Mouse (Mus musculus): ENCODE measurements at regions not wholly inside any gene's neighbourhood (a gene's known extent, or its start where the extent isn't known, plus 50 kb on each side); places are given as distances from the start of the nearest gene placed in this dataset.

DNA sequence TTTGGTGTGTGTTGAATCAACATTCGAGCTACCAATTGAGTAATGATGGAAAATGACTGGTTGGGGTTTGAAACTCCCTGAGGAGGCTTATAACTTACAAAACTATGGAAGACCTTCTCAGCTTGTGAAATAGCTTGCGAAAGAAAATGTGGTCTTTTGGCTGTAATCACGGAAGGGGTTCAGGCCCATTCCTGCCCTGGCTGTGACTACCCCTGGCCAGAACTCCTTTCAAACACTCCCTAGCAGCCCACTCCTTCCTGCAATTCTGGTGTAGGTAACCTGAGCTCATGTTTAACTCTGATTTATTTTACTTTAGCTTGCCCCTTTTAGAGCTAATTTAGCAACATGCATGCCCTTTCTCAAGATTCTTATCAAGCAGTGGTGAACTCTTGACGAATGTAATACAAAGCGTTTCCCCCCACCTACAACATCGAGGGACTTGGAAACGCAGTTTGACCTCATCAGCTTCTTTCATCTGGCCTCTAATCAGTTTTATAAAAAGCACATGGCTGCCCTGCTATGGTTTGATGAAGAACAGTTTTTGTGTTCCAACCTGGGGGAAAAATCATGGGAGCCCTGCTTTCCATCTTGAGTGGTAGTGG, 59.8 kb upstream of the Mki67 start:
- H3K79me2 ChIP-seq (ENCODE audit: control insufficient read depth, insufficient read depth, low read length, poor library complexity): no peaks in the 10 kb centered on the region
- H3K9me3 ChIP-seq (replicated peaks; ENCODE audit: insufficient read depth, low read length): no peaks in the 10 kb centered on the region
- TF ChIP-seq HCFC1 (IDR thresholded peaks at IDR 0.05; ENCODE audit: low read depth, low read length) (no peak), TBP (IDR thresholded peaks at IDR 0.05; ENCODE audit: low read depth, low read length) (no peak), MYC (IDR thresholded peaks at IDR 0.05; ENCODE audit: low read depth, low read length) (no peak), POLR2AphosphoS5 (IDR thresholded peaks at IDR 0.05; ENCODE audit: borderline replicate concordance, low read depth, low read length) (no peak)
- no peak for DNase-seq (ENCODE audit: low read depth, low spot score)
- no peaks in the 10 kb centered on the region for H3K4me1 ChIP-seq (ENCODE audit: control insufficient read depth in 1 of 2, insufficient read depth in 2 of 2, low read length in 2 of 2)
- H3K27me3 ChIP-seq (ENCODE audit: control insufficient read depth in 1 of 2, insufficient read depth in 2 of 2, low read length in 2 of 2): no peaks in the 10 kb centered on the region
- no peak overlapping the region for H3K27ac ChIP-seq (ENCODE audit: control insufficient read depth, low read depth, low read length)
- no peak overlapping the region for H3K4me3 ChIP-seq (ENCODE audit: control insufficient read depth in 1 of 2, insufficient read depth in 1 of 2, low read depth in 2 of 2, low read length in 2 of 2)
- no peaks in the 10 kb centered on the region for H3K36me3 ChIP-seq (ENCODE audit: control insufficient read depth in 1 of 2, insufficient read depth in 2 of 2, low read length in 2 of 2)
- H3K9ac ChIP-seq (ENCODE audit: control insufficient read depth, low read depth, low read length, poor library complexity, severe bottlenecking): no peak overlapping the region

DNA sequence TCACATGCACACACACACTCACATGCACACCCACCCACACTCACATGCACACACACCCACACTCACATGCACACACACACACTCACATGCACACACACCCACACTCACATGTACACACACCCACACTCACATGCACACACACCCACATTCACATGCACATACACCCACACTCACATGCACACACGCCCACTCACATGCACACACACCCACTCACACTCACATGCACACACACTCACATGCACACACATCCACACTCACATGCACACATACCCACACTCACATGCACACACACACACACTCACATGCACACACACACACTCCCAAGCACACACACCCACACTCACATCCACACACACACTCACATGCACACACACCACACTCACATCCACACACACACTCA, 74.0 kb upstream of the Mki67 start:
- H3K4me1 ChIP-seq (ENCODE audit: control insufficient read depth in 1 of 2, insufficient read depth in 2 of 2, low read length in 2 of 2): no peaks in the 10 kb centered on the region
- no peaks in the 10 kb centered on the region for H3K36me3 ChIP-seq (ENCODE audit: control insufficient read depth in 1 of 2, insufficient read depth in 2 of 2, low read length in 2 of 2)
- no peak for DNase-seq (ENCODE audit: low read depth, low spot score)
- no peak for TF ChIP-seq RAD21 (IDR thresholded peaks at IDR 0.05; ENCODE audit: low read depth, low read length)
- no peak for TF ChIP-seq NELFE (IDR thresholded peaks at IDR 0.05; ENCODE audit: low read depth, low read length)
- TF ChIP-seq GATA1 (IDR thresholded peaks at IDR 0.05; ENCODE audit: low read depth, low read length): no peak
- TF ChIP-seq UBTF (IDR thresholded peaks at IDR 0.05; ENCODE audit: borderline replicate concordance, insufficient read depth, low read depth, low read length): no peak
- no peak for TF ChIP-seq ELF1 (IDR thresholded peaks at IDR 0.05; ENCODE audit: low read depth, low read length)
- TF ChIP-seq RCOR1 (IDR thresholded peaks at IDR 0.05; ENCODE audit: low read depth, low read length): no peak
- no peak for TF ChIP-seq TAL1 (IDR thresholded peaks at IDR 0.05; ENCODE audit: low read length)
- no peak for TF ChIP-seq CHD1 (IDR thresholded peaks at IDR 0.05; ENCODE audit: low read depth, low read length)
- no peak for TF ChIP-seq KAT2A (conservative IDR thresholded peaks at IDR 0.05; ENCODE audit: low read depth, low read length)
- no peaks in the 10 kb centered on the region for H3K79me2 ChIP-seq (ENCODE audit: control insufficient read depth, insufficient read depth, low read length, poor library complexity)
- no peak overlapping the region for H3K9ac ChIP-seq (ENCODE audit: control insufficient read depth, low read depth, low read length, poor library complexity, severe bottlenecking)
- H3K9me3 ChIP-seq (replicated peaks; ENCODE audit: insufficient read depth, low read length): no peaks in the 10 kb centered on the region
- H3K27ac ChIP-seq (ENCODE audit: control insufficient read depth, low read depth, low read length): no peak overlapping the region
- H3K27me3 ChIP-seq (ENCODE audit: control insufficient read depth in 1 of 2, insufficient read depth in 2 of 2, low read length in 2 of 2): no peaks in the 10 kb centered on the region
- no peak overlapping the region for H3K4me3 ChIP-seq (ENCODE audit: control insufficient read depth in 1 of 2, insufficient read depth in 1 of 2, low read depth in 2 of 2, low read length in 2 of 2)

DNA sequence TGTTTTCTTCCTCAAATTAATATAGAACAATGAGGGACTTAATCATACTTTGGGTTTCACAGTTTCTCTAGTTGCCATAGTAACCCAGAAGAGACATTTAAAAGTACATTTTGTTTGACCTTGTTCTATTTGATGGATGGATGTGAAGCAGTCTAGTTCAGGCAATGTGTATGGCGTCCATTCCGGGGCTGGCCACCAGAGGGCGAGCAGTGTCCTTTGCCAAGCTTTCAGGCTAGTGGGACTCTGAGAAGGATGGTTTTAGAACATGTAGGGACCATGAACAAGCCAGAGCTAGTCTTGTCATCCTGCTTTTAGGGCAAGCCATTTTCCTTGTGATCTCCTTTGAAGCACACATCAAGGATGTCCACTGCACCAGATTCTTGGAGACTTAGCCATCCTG, 74.8 kb upstream of the Mki67 start:
- Histone ChIP-seq H3K27ac (ENCODE audit: control insufficient read depth, low read depth, low read length) (no peak overlapping the region), H3K4me3 (ENCODE audit: control insufficient read depth in 1 of 2, insufficient read depth in 1 of 2, low read depth in 2 of 2, low read length in 2 of 2) (no peak overlapping the region), H3K36me3 (ENCODE audit: control insufficient read depth in 1 of 2, insufficient read depth in 2 of 2, low read length in 2 of 2) (no peaks in the 10 kb centered on the region), H3K4me1 (ENCODE audit: control insufficient read depth in 1 of 2, insufficient read depth in 2 of 2, low read length in 2 of 2) (no peaks in the 10 kb centered on the region), H3K27me3 (ENCODE audit: control insufficient read depth in 1 of 2, insufficient read depth in 2 of 2, low read length in 2 of 2) (no peaks in the 10 kb centered on the region), H3K9me3 (replicated peaks; ENCODE audit: insufficient read depth, low read length) (no peaks in the 10 kb centered on the region), H3K79me2 (ENCODE audit: control insufficient read depth, insufficient read depth, low read length, poor library complexity) (no peaks in the 10 kb centered on the region), H3K9ac (ENCODE audit: control insufficient read depth, low read depth, low read length, poor library complexity, severe bottlenecking) (no peak overlapping the region)
- DNase-seq (ENCODE audit: low read depth, low spot score): peak; percentile 57
- peak; percentile 76 for TF ChIP-seq RAD21 (IDR thresholded peaks at IDR 0.05; ENCODE audit: low read depth, low read length)
- no peak for TF ChIP-seq GATA1 (IDR thresholded peaks at IDR 0.05; ENCODE audit: low read depth, low read length)
- no peak for TF ChIP-seq ZNF384 (IDR thresholded peaks at IDR 0.05; ENCODE audit: low read depth, low read length)
- no peak for TF ChIP-seq MAX (IDR thresholded peaks at IDR 0.05; ENCODE audit: low read length)
- no peak for TF ChIP-seq NRF1 (IDR thresholded peaks at IDR 0.05; ENCODE audit: insufficient read depth, low read depth, low read length, poor library complexity, severe bottlenecking)
- no peak for TF ChIP-seq KAT2A (conservative IDR thresholded peaks at IDR 0.05; ENCODE audit: low read depth, low read length)
- TF ChIP-seq CTCF (IDR thresholded peaks at IDR 0.05 in 2 of 3, conservative IDR thresholded peaks at IDR 0.05 in 1 of 3; ENCODE audit: control insufficient read depth in 1 of 3, insufficient read depth in 1 of 3, low read depth in 2 of 3, low read length in 3 of 3, poor library complexity in 1 of 3, severe bottlenecking in 1 of 3): peak; percentile 76 to 90 (median 90)
- TF ChIP-seq UBTF (IDR thresholded peaks at IDR 0.05; ENCODE audit: borderline replicate concordance, insufficient read depth, low read depth, low read length): no peak
- peak; percentile 18; the same call in 1 of the 2 replicates for TF ChIP-seq ZC3H11A (IDR thresholded peaks at IDR 0.05; ENCODE audit: low read depth, low read length)
- no peak for TF ChIP-seq ZKSCAN1 (IDR thresholded peaks at IDR 0.05; ENCODE audit: low read depth, low read length)
- TF ChIP-seq TAL1 (IDR thresholded peaks at IDR 0.05; ENCODE audit: low read length): no peak
- TF ChIP-seq MYB (IDR thresholded peaks at IDR 0.05; ENCODE audit: low read depth, low read length): no peak
- no peak for TF ChIP-seq TBP (IDR thresholded peaks at IDR 0.05; ENCODE audit: low read depth, low read length)
- no peak for TF ChIP-seq ZMIZ1 (IDR thresholded peaks at IDR 0.05; ENCODE audit: low read depth, low read length)
- TF ChIP-seq EP300 (IDR thresholded peaks at IDR 0.05; ENCODE audit: low read depth in 1 of 2, low read length in 2 of 2): no peak
- TF ChIP-seq USF1 (IDR thresholded peaks at IDR 0.05; ENCODE audit: low read depth, low read length): no peak
- TF ChIP-seq MEF2A (IDR thresholded peaks at IDR 0.05; ENCODE audit: extremely low read depth, insufficient replicate concordance, low read depth, low read length, poor library complexity, severe bottlenecking): no peak
- TF ChIP-seq SMC3 (IDR thresholded peaks at IDR 0.05; ENCODE audit: low read depth, low read length): peak; percentile 76

Data from MEL (cell line).